Mouse (Mus musculus) cerebellum, adult 2 months (tissue): ENCODE data around the gene Lipe. TPM values are rescaled to one million over a fixed set of nuclear protein-coding genes. Genes with fewer than 3 reads are reported as not detected.

Source experiments
- DNase-seq, 2 experiments: peaks; one replicate each; pipeline ENCODE4 v3.0.0; 2021
- H3K27ac ChIP-seq: fragments of 200-500 bp; 2 replicates; pipeline ENCODE4 v1.5.1; 2012; ENCODE audit warnings: low read length, control low read depth, inconsistent platforms; ENCODE audit not compliant: insufficient read depth
- H3K27me3 ChIP-seq: fragments of 200-500 bp; 2 replicates; pipeline ENCODE4 v1.6.1; 2012; ENCODE audit warnings: inconsistent platforms, mild to moderate bottlenecking, low read length, moderate library complexity; ENCODE audit not compliant: control insufficient read depth, insufficient read depth
- H3K4me1 ChIP-seq: fragments of 200-500 bp; 2 replicates; pipeline ENCODE4 v1.6.1; 2011; ENCODE audit warnings: low read length; ENCODE audit not compliant: control insufficient read depth, insufficient read depth
- H3K4me3 ChIP-seq: fragments of 200-500 bp; replicated peaks from 2 replicates; pipeline ENCODE3; 2011; ENCODE audit warnings: mild to moderate bottlenecking, low read depth, low read length, control low read depth; ENCODE audit not compliant: insufficient read depth
- CTCF ChIP-seq: fragments of 200-500 bp; IDR thresholded peaks from 2 replicates; pipeline ENCODE4 v1.5.1; 2011; ENCODE audit warnings: low read depth, mild to moderate bottlenecking, control low read depth, low read length, moderate library complexity, borderline replicate concordance; ENCODE audit not compliant: insufficient read depth
- POLR2A ChIP-seq: fragments of 200-500 bp; IDR thresholded peaks from 2 replicates; pipeline ENCODE4 v1.6.1; 2011; ENCODE audit warnings: low read length, control low read depth, borderline replicate concordance; ENCODE audit not compliant: insufficient read depth
- WGBS: fragments of 180-500 bp; shearing (Covaris S2); methylation state at CpG from one replicate; pipeline ENCODE4 v1.1.7; 2018; 5-methylcytosine and 5-hydroxymethylcytosine counted together
- polyA plus RNA-seq: library from polyadenylated mRNA; depleted of rRNA; stranded (reverse); fragments of >200 nt; gene quantifications from 2 replicates; pipeline ENCODE4 v1.2.3, GENCODE M21; 2012

Gene Lipe
- polyA plus RNA-seq, 1 experiment = 12.1 TPM

- Histone ChIP-seq H3K27ac (no peak overlapping the region), H3K4me1 (peaks cover 41% of the 10 kb centered on the region), H3K4me3 (no peak overlapping the region), H3K27me3 (no peaks in the 10 kb centered on the region)
- no peak for TF ChIP-seq CTCF
- TF ChIP-seq POLR2A = no peak
- 58% methylated on average over 3 of the region's 3 CpGs for WGBS
- DNase-seq = no peak
Observed at GRCm38 (mm10) chr7:25381284-25381680, 17.2 kb downstream of the Lipe start.

GRCm38 (mm10) chr7:25380392-25381283 is 17.9 kb downstream of the Lipe start:
- no peak for TF ChIP-seq POLR2A
- DNase-seq = no peak
- whole genome bisulfite sequencing = 77% methylated on average over 18 of the region's 18 CpGs
- H3K27ac ChIP-seq = no peak overlapping the region
- peaks cover 34% of the 10 kb centered on the region for H3K4me1 ChIP-seq
- no peak overlapping the region for H3K4me3 ChIP-seq
- H3K27me3 ChIP-seq = no peaks in the 10 kb centered on the region

GRCm38 (mm10) chr7:25379551-25380351 is 18.8 kb downstream of the Lipe start:
- H3K4me3 ChIP-seq = no peak overlapping the region
- no peak overlapping the region for H3K27ac ChIP-seq
- peak in 1 of 2 experiments; percentile 39 for DNase-seq
- H3K4me1 ChIP-seq = peaks cover 29% of the 10 kb centered on the region
- 19% methylated on average over 42 of the region's 42 CpGs for WGBS
- TF ChIP-seq CTCF (peak; percentile 6; the same call in 1 of the 2 replicates), POLR2A (no peak)
- H3K27me3 ChIP-seq = no peaks in the 10 kb centered on the region

DNA sequence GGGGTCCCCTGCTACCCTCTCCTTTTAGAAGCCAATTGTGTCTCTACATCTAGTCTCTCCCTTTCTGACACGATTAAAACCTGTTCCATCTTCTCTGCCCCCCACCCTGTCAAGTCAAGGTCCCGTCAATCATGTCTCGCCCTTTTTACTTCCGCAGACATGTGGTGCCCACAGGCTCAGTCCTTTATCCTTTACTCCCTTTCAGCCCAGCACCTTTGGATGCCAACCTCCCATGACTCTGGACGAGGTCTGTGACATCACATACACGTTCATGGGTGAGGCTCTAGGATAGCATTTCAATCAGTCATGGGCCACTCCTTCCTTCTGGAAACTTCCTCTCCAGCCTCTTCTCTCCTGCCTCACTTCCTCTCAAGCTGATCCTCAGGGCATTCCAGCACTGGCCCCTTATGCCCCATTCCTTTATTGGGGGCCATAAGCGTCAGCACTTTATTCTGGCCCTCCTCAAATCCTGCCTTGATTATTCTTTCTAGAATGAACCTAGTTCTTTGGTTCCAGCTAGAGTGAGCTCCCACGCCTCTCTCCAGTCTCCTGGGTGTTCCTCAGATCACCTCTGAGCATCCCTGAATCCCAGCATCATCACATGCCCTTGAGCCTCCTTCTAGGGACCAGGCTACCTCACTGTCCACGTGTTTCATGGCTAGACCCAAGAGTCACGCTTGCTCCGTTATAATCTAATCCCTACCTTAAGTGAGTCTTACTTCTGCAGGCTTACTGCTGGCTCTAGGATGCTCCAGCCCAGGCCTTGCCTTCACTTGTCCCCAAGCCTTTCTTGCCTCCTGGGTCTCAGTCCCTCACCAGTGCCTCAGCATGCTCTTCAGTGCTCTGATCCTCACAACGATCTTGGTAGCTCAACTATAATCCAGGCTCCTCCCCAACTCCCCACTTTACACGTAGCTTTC is 20.1 kb downstream of the Lipe start:
- H3K27ac ChIP-seq = no peak overlapping the region
- no peaks in the 10 kb centered on the region for H3K27me3 ChIP-seq
- WGBS = 79% methylated on average over 13 of the region's 13 CpGs
- TF ChIP-seq CTCF (no peak), POLR2A (no peak)
- H3K4me1 ChIP-seq = peaks cover 16% of the 10 kb centered on the region
- H3K4me3 ChIP-seq = no peak overlapping the region
- DNase-seq = no peak

- Histone ChIP-seq H3K4me3 (peak overlapping the region; percentile 61), H3K4me1 (peaks cover 11% of the 10 kb centered on the region; the same call in 1 of the 2 replicates), H3K27me3 (no peaks in the 10 kb centered on the region), H3K27ac (peak overlapping the region; percentile 4)
- TF ChIP-seq POLR2A = no peak
- no peak for TF ChIP-seq CTCF
- DNase-seq = no peak
- WGBS = 37% methylated on average over 8 of the region's 8 CpGs
Observed at GRCm38 (mm10) chr7:25377100-25377700, 21.3 kb downstream of the Lipe start.

DNA sequence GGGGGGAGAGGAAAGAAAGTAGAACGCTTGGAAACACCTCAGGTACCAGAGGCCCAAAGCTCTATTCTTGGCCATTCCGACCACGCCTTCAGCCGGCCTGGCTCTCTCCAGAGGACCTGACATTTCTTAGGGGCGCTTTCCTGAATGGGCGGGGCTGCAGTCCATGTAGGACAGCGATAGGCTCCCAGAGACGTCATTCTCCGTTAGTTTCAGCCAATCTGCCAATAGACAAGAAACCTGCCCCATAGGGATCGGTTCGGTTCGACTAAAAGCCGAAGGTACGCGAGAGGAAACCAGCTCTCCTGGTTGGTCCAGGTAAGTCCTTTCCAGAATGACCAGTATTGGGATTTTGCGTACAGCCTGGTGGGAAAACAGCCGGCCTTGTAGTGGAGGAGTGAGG is 22.0 kb downstream of the Lipe start:
- peak; percentile 94 to 97 for DNase-seq
- Histone ChIP-seq H3K27ac (peak overlapping the region; percentile 4; the same call in 1 of the 2 replicates), H3K4me1 (peaks cover 11% of the 10 kb centered on the region; the same call in 1 of the 2 replicates), H3K4me3 (peak overlapping the region; percentile 61), H3K27me3 (no peaks in the 10 kb centered on the region)
- TF ChIP-seq POLR2A = peak; percentile 47; the same call in 1 of the 2 replicates
- no peak for TF ChIP-seq CTCF
- 3% methylated on average over 17 of the region's 17 CpGs for WGBS

DNA sequence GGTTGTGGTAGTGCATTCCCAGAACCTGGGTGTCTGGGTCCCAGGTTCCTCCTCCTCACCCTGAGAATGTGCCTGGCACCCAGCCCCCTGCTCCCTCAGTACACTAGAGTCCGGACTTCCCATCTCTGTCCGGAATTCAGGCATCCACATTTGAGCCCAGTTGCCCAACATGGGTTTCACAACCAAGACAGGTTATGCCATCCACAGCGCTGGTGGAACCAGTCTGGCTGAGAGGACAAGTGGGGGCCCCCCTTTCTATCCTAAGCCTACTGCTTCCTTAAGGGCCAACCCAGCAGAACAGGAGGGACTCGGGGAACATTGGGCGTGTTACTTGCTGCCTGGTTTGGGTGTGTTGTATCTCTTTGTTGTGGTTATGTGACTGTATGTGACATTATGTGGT is 26.1 kb downstream of the Lipe start:
- no peak overlapping the region for H3K27ac ChIP-seq
- TF ChIP-seq POLR2A = no peak
- no peak for TF ChIP-seq CTCF
- 97% methylated on average over 5 of the region's 5 CpGs for WGBS
- no peak overlapping the region for H3K4me3 ChIP-seq
- no peaks in the 10 kb centered on the region for H3K27me3 ChIP-seq
- no peak for DNase-seq
- H3K4me1 ChIP-seq = peaks cover 29% of the 10 kb centered on the region
